Mouse (Mus musculus) layer of hippocampus, adult 9-11 months (tissue): ENCODE data around the gene Ifi206.
"Not testable (repeated sequence)": the region's sequence is repeated elsewhere in the genome, so short reads cannot be mapped to it uniquely, and the experiment has no call there.

Experiments used
- DNase-seq: peaks from one replicate; pipeline ENCODE4 v3.0.0; 2022

Ifi206 gene

DNA sequence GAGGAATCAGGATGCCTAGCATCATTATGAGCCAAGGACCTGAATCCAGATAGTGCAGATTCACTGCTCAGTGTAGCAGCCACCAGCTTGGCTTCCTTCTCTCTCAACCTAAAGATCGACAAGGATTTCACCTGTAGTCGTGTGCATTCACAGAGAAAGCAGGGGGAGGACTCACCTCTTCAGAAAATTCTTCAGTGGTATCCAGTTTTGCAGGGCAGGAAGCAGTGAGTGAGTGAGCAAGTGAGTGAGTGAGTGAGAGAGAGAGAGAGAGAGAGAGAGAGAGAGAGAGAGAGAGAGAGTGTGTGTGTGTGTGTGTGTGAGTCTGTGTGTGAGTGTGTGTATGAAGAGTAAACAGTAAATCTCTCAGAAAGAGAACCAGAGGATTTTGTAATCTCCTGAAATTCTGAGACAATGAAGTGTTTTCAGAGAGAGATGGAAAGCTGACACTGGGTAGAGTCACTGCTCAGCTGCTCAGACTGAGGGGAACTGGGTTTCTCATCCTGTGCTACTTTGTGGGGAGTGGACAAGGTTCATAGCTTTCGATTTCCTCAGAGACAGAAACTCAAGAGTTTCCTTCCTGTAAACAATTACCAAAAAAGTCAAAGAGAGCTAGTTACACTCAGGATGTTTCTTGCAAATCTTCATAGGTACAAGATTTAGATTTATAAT is at the start of gene Ifi206:
Gene Ifi206, minus strand, starts transcription at position 230 of the 669 bp plus-strand sequence.
- DNase-seq, result not testable (repeated sequence)

DNA sequence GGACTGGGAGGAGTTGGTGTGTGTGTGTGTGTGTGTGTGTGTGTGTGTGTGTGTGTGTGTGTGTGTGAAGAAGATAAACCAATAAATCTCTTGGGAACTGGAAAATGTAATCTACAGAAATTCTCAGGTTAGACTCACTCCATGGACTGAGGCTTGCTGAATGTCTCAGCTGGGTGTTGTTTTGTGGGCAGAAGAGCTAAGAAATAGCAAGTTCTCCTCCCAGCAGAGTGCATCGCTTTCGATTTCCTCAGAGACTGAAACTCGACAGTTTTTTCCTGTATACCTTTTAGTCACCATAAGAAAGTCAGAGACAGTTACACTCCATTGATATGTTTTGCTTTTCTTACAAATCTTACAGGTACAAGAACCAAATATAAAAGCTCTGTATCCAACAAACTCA is 45.0 kb upstream of the Ifi206 start, which contains the start of gene Ifi214:
Gene Ifi214, minus strand, starts transcription at position 167 of the 400 bp plus-strand sequence.
- DNase-seq, result not testable (repeated sequence)

DNA sequence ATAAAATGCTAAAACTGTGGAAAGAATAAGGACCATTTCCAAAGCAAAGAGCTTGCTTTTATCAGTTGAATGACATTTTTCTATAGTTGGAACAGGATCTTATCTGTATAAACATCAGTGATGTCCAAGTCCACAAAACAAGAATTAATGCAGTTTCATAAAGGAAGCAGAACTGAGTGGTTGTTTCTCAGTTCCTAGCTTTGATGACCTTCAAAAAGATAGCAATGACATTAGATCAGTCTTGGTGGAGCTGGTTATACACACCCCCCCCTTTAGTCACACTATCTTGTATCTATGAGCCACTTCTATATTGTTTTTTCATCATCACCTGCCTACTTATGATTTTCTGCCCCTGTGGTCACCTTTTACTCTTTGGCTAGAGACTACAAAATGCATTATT is 30.6 kb upstream of the Ifi206 start:
- DNase-seq, result no peak

DNA sequence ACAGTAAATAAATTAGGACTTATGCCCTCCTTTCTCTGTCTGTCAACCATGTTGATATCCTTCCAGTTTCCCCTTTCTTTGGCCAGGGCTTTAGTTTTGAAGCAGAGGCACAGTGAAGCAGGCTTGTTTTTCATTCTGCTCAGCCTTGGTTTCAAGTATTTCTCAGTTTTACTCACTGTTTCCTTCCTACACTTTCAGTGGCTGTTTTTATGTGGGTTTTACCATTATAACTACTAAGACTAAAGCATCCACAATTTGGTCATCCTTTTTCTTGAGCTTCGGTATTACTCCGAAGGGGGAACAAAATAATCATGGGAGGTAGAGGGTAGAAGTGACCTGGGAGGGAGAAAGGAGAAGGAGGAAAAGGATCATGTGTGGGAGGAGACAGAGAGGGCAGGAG is 19.8 kb upstream of the Ifi206 start:
- DNase-seq, result not testable (repeated sequence)

DNA sequence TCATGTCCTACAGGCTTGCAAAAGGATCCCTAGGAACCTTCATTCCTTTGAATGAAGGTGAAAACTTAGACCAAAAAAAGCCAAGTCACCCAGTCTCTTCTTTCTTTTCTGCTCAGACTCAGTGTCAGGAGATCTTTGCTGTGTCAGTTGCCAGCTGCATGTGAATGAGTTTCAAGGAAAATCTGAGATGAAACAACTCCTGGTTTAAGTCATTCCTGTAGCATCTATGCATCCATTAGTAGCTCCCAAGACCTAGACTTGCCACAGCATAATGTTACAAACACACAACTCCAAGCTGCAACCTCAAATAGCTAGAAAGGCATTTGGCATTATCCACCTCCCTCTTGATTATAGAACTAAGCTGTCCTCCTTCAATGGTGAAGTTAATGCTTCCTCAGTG is 642 bp upstream of the Ifi206 start:
- not testable (repeated sequence) for DNase-seq

DNA sequence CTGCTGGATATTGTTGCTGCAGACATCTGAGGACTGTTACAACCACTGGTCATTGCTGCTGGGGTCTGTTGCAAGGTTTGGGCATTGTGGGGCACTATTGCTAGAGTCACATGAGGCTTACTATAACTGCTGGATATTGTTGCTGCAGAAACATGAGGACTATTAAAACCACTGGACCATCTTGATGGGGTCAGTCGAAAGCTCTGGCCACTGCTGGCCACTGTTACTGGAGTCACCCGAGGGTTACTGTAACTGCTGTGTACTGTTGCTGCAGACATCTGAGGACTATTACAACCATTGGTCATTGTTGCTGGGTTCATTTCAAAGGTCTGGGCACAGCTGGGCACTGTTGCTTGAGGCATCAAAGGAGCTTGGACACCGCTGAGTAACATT is 9.7 kb downstream of the Ifi206 start:
- not testable (repeated sequence) for DNase-seq

DNA sequence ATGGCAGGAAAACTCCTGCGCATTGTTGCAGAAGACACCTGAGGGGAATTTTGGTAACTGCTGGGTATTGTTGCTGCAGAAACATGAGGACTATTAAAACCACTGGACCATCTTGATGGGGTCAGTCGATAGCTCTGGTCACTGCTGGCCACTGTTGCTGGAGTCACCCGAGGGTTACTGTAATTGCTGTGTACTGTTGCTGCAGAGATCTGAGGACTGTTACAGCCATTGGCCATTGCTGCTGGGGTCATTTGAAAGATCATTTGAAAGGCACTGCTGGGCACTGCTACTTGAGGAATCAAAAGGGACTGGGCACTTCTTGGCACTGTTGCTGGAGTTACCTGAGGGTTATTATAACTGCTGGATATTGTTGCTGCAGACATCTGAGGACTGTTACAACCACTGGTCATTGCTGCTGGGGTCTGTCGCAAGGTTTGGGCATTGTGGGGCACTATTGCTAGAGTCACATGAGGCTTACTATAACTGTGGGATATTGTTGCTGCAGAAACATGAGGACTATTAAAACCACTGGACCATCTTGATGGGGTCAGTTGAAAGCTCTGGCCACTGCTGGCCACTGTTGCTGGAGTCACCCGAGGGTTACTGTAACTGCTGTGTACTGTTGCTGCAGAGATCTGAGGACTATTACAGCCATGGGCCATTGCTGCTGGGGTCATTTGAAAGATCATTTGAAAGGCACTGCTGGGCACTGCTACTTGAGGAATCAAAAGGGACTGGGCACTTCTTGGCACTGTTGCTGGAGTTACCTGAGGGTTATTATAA is 10.3 kb downstream of the Ifi206 start:
- not testable (repeated sequence) for DNase-seq

DNA sequence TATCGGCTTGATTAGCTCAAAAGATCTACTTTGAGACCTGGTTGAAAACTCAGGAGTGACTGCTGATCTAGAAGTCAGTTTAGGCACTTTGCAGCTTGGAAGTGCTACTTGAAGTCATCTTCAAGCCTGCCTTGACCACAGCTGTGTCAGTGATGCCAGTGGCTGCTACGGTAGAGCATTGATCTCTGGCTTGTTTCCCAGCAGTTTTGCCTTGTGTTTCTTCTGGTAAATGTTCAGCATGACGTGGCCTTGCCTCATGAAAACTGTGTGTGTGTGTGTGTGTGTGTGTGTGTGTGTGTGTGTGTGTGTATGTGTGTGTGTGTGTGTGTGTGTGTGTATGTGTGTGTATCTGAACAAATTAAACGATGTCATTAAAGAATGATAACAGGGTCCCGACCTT is 34.1 kb downstream of the Ifi206 start:
- no peak for DNase-seq

DNA sequence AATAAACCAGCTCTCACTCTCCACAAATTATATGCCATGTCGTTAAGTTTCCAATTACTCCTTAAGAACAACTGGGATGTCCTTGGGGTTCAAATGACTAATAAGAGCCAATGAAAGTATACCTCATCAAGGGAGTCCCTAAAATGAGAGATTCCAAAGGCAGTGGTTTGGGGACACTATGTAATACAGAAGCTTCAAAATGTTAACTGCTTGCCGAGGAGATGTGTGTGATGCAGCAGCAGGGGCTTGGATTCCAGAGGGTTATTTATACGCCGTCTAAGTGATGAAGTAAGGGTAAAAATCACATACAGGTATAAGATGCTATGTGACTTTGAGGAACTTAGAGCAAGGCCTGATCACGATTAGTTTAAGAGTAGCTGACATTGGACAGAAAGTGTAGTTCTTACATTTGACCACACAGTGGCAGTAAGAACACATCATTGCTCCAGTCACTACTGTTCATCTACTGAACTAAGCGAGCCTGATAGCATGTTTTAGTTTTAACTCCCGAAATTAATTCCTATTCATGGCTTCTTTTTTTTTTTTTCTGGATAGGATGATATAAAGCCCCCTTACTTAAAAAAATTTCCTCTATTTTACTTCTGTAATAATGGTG is 34.6 kb downstream of the Ifi206 start:
- DNase-seq, result peak; percentile 24

DNA sequence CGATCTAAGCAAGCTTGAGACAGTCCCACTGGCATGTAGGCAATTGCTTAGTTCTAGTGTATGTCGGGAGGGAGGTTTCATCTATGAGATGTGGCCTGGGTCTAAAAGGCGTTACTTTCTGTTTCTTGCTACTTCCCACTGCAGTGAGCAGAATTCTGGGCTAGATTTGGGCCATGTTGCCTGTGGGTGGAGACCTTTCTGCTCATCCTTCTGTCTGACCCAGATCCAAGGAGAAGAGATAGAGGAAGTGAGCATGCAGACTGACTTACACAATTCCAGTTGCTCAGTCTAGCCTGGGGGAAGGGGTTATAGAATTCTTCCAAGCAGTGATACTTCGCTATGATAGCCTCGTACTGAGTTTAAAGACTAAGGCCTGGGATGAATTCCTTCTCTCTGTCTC is 39.2 kb downstream of the Ifi206 start:
- peak; percentile 53 for DNase-seq

DNA sequence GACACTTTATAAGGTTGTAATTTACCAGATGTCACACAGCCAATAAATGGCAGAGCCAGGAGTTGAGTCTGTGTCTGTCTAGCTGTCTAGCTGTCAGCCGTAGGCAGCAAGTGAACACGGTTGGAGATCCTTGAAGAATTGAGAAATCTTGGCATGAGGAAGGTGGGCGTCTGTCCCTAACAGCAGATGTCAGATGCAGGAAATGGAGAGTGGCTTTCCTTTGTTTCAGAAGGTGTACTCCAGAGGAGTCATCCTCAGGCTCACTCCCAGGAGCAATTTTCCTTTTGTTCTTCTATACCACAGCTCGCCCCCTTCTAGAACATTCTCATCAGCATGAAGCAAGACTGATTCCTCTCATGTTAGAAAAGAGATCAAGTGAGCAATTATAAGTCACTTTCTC is 40.2 kb downstream of the Ifi206 start:
- DNase-seq, result no peak

DNA sequence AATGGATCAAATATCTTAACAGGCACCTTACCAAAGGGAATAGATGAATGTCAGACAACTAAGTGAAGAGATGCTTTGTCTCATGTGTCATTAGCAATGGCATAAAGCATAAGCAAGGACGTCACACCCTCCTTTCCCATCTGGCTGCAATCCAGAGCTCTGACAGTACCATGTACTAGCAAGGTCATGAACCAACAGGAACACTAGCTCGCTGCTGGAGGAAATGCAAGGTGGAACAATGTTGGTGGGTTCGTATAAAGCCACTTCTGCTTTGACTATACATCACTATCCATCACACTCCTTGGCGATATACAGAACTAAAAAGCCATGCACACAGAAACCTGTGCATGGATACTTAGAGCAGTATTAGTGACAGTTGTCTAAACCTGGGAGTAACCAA is 43.8 kb downstream of the Ifi206 start:
- DNase-seq, result no peak

DNA sequence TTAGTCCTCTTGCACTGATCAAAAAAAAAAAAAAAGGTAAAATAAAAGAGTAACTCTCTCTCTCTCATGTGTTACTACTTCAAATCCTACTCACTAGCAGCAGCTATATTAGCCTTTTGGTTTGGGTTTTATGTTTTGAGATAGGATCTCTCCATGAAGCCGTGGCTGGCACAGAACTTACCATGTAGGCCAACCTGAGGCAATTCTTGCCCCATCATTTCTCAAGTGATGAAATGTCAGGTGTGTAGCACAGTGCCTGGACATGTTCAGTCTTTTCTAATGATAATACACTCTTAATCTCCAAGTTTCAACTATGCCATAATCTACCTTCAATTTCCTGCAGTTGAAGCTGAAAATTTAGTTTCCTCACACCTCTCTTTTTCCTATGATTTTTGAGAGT is 47.8 kb downstream of the Ifi206 start:
- no peak for DNase-seq

DNA sequence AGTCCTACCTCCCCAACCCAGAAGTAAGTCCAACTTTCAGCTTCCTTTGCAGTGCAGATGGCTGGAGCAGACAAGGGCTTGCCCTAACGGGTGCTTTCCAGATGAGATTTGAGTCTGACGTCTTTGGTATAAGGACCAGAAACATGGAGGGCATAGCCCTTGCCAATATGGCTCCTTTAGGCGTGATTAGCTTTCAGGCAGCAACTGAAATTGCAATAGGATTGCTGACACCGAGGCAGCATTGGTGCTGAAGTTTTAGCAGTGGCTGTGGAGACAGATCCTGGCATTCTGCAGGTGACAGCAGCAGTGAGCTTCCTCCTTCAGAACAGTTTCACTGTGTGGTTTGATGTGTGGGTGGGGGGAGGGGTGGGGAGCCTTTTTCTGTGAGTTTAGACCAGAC is 49.6 kb downstream of the Ifi206 start:
- no peak for DNase-seq

DNA sequence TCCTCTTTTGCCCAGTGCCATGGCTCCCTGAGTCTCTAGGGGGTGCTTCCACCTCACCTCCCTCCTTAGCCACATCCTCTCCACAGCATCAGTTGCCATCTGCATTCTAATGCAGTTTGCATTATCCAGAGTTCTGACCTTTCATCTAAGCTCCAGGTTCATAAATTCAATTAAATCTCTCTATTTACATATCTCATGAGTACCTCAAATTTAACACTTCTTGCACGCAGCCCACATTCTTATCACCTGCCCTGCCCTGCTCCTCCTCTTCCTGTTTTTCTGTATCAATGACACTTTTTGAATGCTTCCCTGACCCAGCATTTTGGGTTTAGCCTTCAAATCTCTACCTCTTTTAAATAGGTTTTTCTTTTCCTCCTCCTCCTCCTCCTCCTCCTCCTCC is 50.2 kb downstream of the Ifi206 start:
- no peak for DNase-seq

DNA sequence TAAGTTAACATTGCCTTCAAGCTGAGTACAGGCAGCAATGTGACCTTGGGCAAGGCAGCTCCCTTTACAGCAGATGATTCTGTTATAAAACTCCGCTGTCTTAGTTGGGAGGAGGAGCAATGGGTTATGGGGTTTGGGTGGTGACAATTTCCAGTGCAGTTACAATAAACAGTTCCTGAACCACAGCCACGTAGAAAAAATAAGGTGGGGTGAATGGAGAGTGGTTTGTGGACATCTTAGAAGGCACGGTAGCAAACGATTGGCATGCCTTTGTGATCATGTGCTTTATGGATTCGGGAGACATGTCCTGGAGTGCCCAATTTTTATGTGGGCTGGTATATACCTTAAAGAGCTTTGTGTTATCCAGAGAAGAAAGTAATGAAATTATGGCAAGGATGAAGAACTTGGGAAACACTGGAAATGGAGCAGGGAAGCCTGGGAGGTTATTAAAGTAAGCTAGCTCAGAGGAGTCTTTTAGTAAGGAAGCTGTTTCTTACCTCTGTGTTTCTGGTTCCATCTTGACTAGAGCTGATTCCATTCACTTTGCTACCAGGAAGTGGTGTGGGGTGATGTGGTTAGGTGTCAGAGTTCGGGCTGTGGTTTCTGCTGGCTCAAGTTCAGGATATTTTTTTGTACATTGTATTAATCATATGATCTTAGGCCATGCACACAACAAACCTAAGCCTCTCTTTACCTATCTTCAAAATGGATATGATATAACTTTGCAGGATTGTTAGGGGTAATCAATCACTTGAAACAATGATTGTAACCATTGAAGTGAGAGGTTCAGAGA is 53.5 kb downstream of the Ifi206 start:
- DNase-seq, result no peak

DNA sequence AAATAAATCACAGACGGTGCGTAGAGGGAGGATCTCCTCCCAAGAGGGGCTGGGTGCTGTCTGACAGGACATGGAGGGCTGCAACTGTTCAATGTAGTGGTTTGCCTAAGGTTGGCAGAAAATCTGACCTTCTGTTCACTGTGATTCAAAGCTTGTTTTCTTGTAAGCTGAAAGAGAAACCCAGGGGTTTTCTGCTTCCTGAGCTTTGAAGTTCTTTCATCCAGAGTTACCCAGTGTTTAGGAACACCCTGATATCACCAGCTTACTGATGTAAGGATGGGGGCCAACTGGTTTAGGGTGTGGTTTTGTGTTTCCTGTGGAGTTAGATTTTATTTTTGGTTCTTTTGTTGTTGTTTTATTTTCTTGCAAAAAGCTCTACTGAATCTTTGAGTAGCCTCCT is 58.4 kb downstream of the Ifi206 start:
- no peak for DNase-seq

DNA sequence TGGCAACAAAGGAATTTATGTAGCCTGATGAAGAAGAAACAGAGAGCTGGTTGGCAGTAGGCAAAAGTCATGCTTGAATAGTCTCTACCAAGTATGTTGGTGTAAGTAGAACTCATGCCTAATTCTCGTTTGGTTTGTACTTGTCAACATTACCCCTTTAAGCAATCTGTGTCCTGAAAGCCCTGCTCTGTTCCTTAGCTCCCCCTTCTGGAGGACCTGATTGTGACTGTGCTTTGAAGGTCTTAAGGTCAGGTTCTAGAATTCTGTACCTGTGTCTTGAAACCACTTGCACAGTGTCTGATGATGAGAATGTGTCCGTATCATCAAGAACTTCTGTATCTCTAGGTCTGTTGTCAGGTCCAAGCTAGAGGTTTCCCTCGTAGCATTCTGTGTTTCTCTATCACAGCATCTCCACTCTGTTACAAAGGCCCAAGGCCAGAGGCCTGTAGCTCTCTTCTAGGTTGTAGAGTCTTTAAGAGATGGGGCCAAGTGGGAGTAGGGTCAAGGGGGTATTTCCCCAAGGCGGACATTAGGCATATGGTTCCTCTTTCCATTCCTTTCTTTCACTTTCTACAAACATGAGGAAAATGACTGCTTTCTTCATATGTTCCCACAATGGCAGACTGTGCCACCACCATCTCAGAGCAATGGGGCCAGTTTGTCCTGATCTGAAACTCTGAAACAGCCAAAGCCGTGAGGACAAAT is 60.7 kb downstream of the Ifi206 start:
- no peak for DNase-seq

DNA sequence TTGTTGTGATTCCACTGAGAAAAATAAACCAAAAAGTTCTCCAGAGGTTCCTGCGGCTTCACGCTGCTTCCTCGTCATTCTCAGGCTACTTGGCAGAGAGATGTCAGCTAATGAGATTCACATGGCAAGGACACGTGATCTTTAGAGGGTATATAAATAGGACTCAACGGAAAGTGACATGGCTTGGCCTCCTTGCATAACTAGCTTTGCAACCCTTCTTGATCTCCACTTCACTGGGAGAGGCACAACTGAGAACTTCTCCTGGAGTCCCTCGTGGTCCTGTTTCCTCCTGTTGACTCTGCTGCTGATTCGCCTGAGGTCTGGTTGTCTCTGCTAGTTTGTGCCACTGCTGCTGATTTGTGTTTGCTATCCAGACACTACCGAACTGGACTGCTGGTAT is 63.5 kb downstream of the Ifi206 start:
- peak; percentile 34 for DNase-seq

DNA sequence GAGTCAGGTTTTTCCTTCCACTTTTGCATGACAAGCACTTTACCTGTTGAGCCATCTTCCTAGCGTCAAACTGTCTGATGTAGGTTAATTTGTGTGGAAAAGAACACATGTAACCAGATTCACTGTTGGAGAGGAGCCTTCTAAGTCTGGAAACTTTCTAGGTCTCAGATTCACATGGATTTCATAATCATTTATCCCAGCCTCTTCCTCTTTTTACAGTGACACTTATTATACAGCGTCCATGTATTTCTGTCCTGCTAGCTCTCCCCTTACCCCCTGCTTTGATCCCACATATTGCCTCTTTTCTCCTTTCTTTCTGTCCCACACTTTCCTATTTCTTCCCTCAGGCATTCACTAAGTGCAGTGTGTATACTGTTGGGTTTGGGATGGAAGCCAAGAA is 64.5 kb downstream of the Ifi206 start:
- DNase-seq, result no peak

DNA sequence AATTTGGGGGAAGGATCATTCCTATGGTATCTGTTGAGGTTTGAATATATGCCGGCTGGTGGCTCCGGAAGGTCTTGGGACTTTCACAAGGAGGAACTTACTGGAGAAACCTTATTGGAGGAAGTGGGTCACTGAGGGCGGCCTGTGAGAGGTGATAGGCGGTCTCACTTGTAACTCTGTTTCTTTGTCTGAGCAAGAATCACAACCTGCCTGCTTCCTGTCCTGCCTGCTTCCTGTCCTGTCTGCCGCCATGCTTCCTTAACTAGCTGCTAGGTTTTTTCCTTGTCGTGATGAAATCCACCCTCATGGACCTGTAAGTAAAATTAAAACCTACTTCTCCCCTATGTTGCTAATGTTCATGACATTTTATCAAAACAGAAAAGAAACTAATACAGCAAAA is 70.5 kb downstream of the Ifi206 start:
- peak; percentile 65 for DNase-seq

DNA sequence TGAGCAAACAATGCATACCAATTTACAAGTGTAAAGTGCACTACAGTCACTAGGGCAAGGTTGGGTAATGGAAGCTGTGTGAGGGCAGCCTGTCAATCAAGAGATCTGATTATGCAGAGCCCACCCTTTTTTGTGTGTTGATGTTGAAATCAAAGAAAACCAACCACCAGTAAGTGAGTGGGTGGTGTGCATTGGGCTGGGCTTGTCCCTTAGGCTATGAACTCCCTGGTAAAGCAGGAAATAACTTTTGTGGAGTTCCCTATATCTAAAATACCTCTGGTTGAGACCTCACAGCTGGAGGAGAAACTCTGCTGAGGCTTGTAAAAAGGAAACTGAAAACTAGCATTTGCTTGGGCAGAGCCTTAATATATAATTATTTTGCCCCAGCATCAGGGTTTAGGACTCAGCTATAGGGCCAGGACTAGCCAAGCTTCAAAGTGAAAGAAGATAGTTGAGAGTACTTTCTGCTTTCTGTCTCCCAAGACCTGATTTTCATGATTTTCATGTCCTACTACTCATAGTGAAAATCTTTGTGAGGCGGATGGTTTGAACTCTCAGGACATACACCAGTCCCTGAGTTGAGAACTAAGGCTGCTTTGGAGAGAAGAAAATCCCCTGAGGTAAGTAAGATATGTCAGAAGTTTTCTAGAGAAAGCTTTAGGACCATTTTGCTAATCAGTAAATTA is 71.8 kb downstream of the Ifi206 start:
- no peak for DNase-seq
